Mouse (Mus musculus): ENCODE measurements around the gene Sepsecs. TPM values are rescaled to one million over a fixed set of nuclear protein-coding genes. Genes with fewer than 3 reads are reported as not detected.

Sepsecs gene
- total RNA-seq (2023) = 10 to 100 TPM; 14.4 to 15.3 TPM

GRCm38 (mm10) chr5:52669426-52670191 lies at the start of gene Sepsecs:
TSS of gene Sepsecs (minus strand) at chr5:52669708.

Other genes with a start within 250 kb of the Sepsecs start
- gene Ccdc149, start 198.2 kb downstream of the Sepsecs start, total RNA-seq (2023) = not detected
- gene Lgi2, start 103.2 kb downstream of the Sepsecs start, total RNA-seq (2023) = not detected
- gene Pi4k2b, start 71.9 kb upstream of the Sepsecs start, total RNA-seq (2023) = 10 to 100 TPM; 13.2 to 13.8 TPM
- 10 to 100 TPM; 15.8 to 18.6 TPM for gene Zcchc4, start 105.7 kb upstream of the Sepsecs start, total RNA-seq (2023)
- 10 to 100 TPM; 71.9 to 73.8 TPM for gene Anapc4, start 164.3 kb upstream of the Sepsecs start, total RNA-seq (2023)